Mouse (Mus musculus) C2C12 (cell line): Measurements from ENCODE around the gene Ccn1. TPM values are rescaled to one million over a fixed set of nuclear protein-coding genes. Genes with fewer than 3 reads are reported as not detected.

Experiments
- H3K27me3 ChIP-seq: one replicate; pipeline ENCODE4 v1.6.1; 2011; ENCODE audit not compliant: control insufficient read depth, insufficient read depth, insufficient read length
- H3K36me3 ChIP-seq: one replicate; pipeline ENCODE4 v1.6.1; 2011; ENCODE audit not compliant: control insufficient read depth, insufficient read depth
- H3K4me3 ChIP-seq: one replicate; pipeline ENCODE4 v1.5.1; 2011; ENCODE audit warnings: mild to moderate bottlenecking, control low read depth; ENCODE audit not compliant: poor library complexity, insufficient read depth, severe bottlenecking
- H3K79me2 ChIP-seq: one replicate; pipeline ENCODE4 v1.6.1; 2011; ENCODE audit not compliant: control insufficient read depth, insufficient read depth
- H3K79me3 ChIP-seq: one replicate; pipeline ENCODE4 v1.6.1; 2011; ENCODE audit warnings: low read depth, control low read depth
- H3ac ChIP-seq: one replicate; pipeline ENCODE3; 2011; ENCODE audit warnings: low read depth; ENCODE audit not compliant: control insufficient read depth, insufficient read length
- CEBPB ChIP-seq: IDR thresholded peaks from one replicate; pipeline ENCODE4 v1.6.1; 2011; ENCODE audit warnings: low read depth, mild to moderate bottlenecking, control low read depth, moderate library complexity
- CTCF ChIP-seq: IDR thresholded peaks from one replicate; pipeline ENCODE4 v1.5.1; 2011; ENCODE audit not compliant: control insufficient read depth, insufficient read depth, insufficient read length
- FOSL1 ChIP-seq: IDR thresholded peaks from one replicate; pipeline ENCODE4 v1.8.0; 2011; ENCODE audit warnings: mild to moderate bottlenecking, low read length; ENCODE audit not compliant: poor library complexity, insufficient read depth, severe bottlenecking
- MAX ChIP-seq: IDR thresholded peaks from one replicate; pipeline ENCODE4 v1.6.1; 2011; ENCODE audit warnings: mild to moderate bottlenecking, control low read depth
- MYOD1 ChIP-seq: IDR thresholded peaks from one replicate; pipeline ENCODE4 v1.6.1; 2011; ENCODE audit warnings: low read depth; ENCODE audit not compliant: control insufficient read depth, insufficient read length
- MYOG ChIP-seq: IDR thresholded peaks from one replicate; pipeline ENCODE4 v1.6.1; 2011; ENCODE audit not compliant: control insufficient read depth, insufficient read length; ENCODE audit errors: extremely low read depth
- USF1 ChIP-seq: IDR thresholded peaks from one replicate; pipeline ENCODE4 v1.6.1; 2011; ENCODE audit warnings: low read depth, mild to moderate bottlenecking, control low read depth, moderate library complexity
- polyA plus RNA-seq: library from polyadenylated mRNA; unstranded; fragments of >200 nt; fragmentation: generic; extraction: Trizol; gene quantifications from one replicate; pipeline ENCODE4 v1.2.1, GENCODE M21; 2012; ENCODE audit warnings: missing spikeins

Ccn1 gene
- polyA plus RNA-seq, 1 experiment, result 280 TPM

DNA sequence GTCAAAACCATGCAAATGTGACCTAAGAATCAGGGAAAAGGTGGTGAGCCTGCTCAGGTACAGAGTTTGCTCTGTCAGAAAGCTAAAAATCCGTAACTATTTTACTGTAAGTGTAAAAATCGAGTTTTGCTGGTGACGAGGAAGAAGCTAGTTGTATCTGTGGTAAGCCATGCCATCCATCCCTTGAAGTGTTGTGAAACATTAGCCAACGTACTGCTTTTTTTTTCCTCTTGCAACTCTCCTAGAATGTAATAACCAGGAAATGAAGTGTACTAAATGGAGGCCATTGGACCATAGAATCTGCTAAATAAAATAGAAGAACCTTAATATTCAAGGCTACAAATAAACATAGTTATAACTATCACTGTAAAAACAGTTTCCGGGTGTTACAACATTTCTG is 41.5 kb downstream of the Ccn1 start:
- H3K4me3 ChIP-seq, result no peak overlapping the region
- peaks cover 42% of the 10 kb centered on the region for H3K36me3 ChIP-seq
- no peaks in the 10 kb centered on the region for H3K27me3 ChIP-seq
- no peak overlapping the region for H3ac ChIP-seq
- no peak for TF ChIP-seq FOSL1
- no peak for TF ChIP-seq CTCF
- no peak for TF ChIP-seq MYOG
- TF ChIP-seq USF1, result no peak
- no peak for TF ChIP-seq MAX
- no peak for TF ChIP-seq CEBPB
- TF ChIP-seq MYOD1, result no peak
- no peaks in the 10 kb centered on the region for H3K79me2 ChIP-seq
- no peaks in the 10 kb centered on the region for H3K79me3 ChIP-seq

DNA sequence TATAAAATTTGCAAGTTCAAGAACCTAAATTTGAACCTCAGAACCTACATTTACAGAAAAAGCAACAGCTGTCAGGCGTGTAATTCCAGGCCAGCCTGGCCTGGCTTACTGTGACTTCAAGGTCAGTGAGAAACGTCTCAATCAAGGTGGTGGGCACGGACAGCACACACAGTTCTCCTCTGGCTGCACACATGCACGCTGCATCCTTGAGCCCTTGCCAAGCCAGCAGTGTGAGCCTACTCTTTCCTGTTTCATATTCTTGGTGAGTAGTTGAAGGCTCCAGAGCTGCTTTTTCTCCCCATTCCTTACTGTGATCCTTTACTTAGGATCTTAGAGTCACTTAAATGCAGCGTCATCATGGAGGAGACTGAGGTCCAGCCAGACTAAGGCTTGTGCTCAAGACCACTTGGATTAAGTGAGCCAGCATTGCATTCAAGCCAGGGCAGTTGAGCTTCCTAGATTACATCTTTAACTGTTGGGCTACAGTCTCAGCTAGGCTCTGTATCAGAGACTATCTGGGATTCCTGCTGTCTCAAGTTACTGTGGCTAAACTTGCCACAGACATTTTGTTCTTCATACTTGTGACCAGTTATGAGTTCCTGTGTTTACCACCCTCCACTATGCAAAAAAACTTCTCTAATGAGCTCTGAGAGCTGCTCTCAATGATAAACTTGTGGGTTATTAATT is 44.2 kb downstream of the Ccn1 start:
- Histone ChIP-seq H3K79me2 (no peaks in the 10 kb centered on the region), H3K4me3 (no peak overlapping the region), H3K27me3 (no peaks in the 10 kb centered on the region), H3K79me3 (no peaks in the 10 kb centered on the region), H3K36me3 (peaks cover 70% of the 10 kb centered on the region), H3ac (no peak overlapping the region)
- no peak for TF ChIP-seq MYOG
- TF ChIP-seq CEBPB, result no peak
- TF ChIP-seq CTCF, result no peak
- no peak for TF ChIP-seq MAX
- TF ChIP-seq USF1, result no peak
- TF ChIP-seq FOSL1, result no peak

DNA sequence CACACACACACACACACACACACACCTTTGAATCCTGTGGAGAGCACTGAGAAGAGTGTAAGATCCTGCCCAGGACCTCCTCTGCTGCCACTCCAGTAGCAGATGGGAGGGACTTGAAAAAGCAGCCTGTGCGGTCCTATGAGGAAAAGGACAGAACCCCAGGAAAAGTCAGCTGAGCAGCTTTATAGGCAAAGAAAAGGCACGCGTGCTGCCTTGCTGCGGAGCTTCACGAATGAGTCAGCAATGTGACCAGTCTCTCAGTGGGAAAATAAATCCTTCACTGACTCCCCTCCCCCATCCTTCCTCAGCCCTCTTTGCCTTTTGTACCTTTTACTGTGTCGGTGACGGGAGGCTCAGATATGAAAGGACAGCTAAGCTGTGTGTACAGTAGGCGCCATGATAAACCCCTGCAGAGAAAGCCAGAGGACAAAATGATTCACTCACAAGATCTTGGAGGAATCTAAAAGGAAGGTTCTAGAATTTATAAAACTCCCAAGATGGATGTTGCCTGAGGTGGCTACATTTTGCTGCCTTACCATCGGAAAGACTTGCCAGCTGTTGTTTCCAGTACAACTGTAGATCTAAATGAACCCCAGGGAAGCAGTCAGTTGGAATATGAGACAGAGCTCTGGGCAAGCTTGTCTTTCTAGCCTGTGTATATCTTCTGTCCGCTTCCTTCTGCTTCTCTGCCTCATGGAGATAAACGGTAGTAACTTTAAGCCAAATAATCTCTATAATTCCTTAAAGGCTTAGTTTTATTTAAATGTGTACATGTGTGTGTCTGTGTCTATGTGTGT is 47.2 kb downstream of the Ccn1 start:
- no peaks in the 10 kb centered on the region for H3K27me3 ChIP-seq
- H3K79me3 ChIP-seq, result no peaks in the 10 kb centered on the region
- H3K36me3 ChIP-seq, result peaks cover 94% of the 10 kb centered on the region
- H3K4me3 ChIP-seq, result no peak overlapping the region
- TF ChIP-seq MAX (no peak), FOSL1 (no peak), CTCF (no peak), USF1 (no peak), MYOG (no peak), CEBPB (no peak), MYOD1 (no peak)
- no peak overlapping the region for H3ac ChIP-seq
- H3K79me2 ChIP-seq, result no peaks in the 10 kb centered on the region

DNA sequence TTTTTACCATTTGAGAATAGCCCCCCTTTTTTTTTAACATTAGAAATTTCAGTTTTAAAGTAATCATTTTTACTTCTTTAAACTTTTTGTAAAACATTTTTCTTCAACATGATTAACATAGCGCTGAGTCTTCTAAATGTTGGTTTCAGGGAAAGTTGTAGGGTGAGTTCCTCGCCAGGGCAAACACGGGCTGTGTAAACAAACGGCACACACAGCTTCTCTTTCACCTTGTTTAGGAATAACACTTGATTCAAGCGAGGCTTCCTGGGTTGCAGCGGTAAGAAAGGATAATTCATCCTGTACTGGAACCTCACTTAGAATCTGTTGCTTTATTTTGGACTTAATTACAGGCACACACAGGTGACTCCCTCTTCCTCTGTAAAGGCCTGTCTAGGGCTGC is 48.4 kb downstream of the Ccn1 start:
- peaks cover 86% of the 10 kb centered on the region for H3K36me3 ChIP-seq
- TF ChIP-seq CTCF (no peak), USF1 (no peak), MAX (no peak), MYOD1 (no peak), FOSL1 (no peak), CEBPB (no peak), MYOG (no peak)

DNA sequence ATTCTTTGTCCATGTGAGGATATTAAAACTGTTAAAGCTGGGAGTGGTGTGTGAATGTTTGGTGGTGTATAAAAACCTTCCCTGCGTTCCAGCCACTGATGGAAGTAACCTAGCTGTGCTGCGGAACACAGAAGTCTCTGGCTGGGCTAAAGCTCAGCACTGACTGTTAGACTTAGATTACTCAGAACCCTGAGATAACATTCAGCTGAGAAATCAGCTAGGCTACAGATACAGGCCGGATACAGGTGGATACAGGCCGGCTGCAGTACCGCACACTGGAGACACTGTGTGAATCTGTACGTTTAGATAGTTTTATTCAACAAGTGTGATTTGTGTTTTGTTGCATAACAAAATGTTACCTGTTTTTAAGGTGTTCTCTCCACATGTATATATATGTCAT is 49.0 kb downstream of the Ccn1 start:
- Histone ChIP-seq H3K79me2 (no peaks in the 10 kb centered on the region), H3K27me3 (no peaks in the 10 kb centered on the region), H3ac (no peak overlapping the region), H3K4me3 (no peak overlapping the region), H3K36me3 (peaks cover 88% of the 10 kb centered on the region), H3K79me3 (no peaks in the 10 kb centered on the region)
- no peak for TF ChIP-seq USF1
- no peak for TF ChIP-seq FOSL1
- TF ChIP-seq CEBPB, result no peak

More for the DNA sequence above, 48.4 kb downstream of the Ccn1 start:
- Histone ChIP-seq H3ac (no peak overlapping the region), H3K27me3 (no peaks in the 10 kb centered on the region), H3K4me3 (no peak overlapping the region), H3K79me2 (no peaks in the 10 kb centered on the region), H3K79me3 (no peaks in the 10 kb centered on the region)

DNA sequence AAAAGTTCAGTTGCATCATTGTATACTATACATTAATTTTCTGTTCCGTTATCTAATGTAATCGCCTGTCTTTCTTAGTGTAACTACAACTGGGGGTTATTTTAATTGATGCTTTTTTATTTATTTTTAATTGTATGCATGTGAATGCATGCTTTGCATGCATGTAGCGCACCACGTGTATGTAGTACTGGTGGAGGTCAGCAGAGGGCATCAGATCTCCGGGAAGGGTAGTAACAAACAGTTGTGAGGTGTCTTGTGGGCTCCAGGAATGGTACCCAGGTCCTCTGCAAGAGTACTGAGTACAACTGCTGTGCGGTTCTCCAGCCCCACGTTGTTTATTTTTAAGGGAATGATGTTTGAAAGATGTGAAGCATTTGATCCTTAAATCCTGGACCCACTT is 50.7 kb downstream of the Ccn1 start:
- Histone ChIP-seq H3K79me2 (no peaks in the 10 kb centered on the region), H3K36me3 (peaks cover 90% of the 10 kb centered on the region), H3ac (no peak overlapping the region), H3K4me3 (no peak overlapping the region), H3K27me3 (no peaks in the 10 kb centered on the region), H3K79me3 (no peaks in the 10 kb centered on the region)
- TF ChIP-seq MYOG (no peak), USF1 (no peak), CTCF (no peak), MAX (no peak), CEBPB (no peak), FOSL1 (no peak), MYOD1 (no peak)

Other genes starting within 250 kb of the Ccn1 start
- gene Znhit6, start 73.8 kb downstream of the Ccn1 start, polyA plus RNA-seq, result 26.9 TPM
- gene Ddah1, start 108.7 kb upstream of the Ccn1 start, polyA plus RNA-seq, result 15.8 TPM